Mouse (Mus musculus): ENCODE measurements around the gene Rasal1.

Gene Rasal1

GRCm38 (mm10) chr5:120718600-120719378 is 70.2 kb downstream of the Rasal1 start:
- no peak for DNase-seq (ENCODE audit: low read depth, low spot score)

DNA sequence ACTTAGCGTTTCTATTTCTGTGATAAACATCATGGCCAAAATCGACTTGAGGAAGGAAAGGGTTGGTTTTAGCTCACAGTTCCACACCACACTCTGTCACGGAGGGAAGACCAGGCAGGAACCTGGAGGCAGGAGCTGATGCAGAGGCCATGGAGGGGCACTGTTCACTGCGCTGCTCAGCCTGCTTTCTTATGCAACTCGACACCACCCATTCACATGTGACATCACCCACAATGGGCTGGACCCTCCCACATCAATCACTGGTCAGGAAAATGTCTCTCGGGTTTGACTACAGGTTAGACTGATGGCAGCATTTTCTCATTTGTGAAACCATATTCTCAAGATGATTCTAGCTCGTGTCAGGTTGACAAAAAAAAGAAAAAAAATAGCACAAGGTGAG is 72.4 kb downstream of the Rasal1 start:
- no peak for DNase-seq (ENCODE audit: low read depth, low spot score)

DNA sequence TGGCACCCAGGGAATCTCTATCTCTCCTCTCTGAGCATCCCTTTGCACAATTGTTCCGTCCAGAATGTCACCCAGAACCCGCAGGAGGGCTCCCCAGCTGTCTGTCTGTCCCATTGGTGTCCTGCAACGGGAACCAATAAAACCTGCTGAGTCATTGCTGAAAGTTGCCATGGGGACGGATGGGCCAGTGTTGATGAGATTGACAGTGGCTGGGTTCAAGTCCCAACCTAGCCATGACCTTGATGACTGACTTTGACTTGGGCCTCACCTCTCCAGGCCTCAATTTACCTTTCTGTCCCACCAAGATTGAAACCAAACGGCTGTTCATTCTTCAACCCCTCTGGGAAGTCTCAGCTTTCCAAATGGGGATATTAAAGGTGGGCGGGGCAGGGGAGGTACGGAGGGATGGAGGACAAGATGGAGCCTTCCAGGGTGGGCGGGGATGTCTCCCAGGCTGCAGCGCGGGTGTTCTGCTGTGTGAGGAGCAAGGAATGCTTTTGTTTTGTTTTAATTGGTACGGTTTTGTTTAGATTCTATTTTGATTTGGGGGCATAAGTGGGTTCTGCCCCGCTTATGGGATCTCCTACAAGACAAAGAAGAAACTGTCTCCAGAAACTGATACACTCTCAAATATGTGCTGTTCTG is 77.3 kb downstream of the Rasal1 start:
- no peak for DNase-seq (ENCODE audit: low read depth, low spot score)
